Mouse (Mus musculus) myocyte (in vitro differentiated cells): ENCODE data around the gene Acsl3.

Source experiments
- E2F4 ChIP-seq: IDR thresholded peaks from one replicate; pipeline ENCODE4 v1.6.1; 2011; ENCODE audit warnings: mild to moderate bottlenecking, control low read depth, moderate library complexity; ENCODE audit not compliant: insufficient read depth
- MAX ChIP-seq: IDR thresholded peaks from one replicate; pipeline ENCODE4 v1.6.1; 2011; ENCODE audit warnings: low read depth, mild to moderate bottlenecking, control low read depth
- POLR2A ChIP-seq: IDR thresholded peaks from one replicate; pipeline ENCODE4 v1.6.1; 2011; ENCODE audit warnings: low read depth, mild to moderate bottlenecking, control low read depth, moderate library complexity; ENCODE audit not compliant: insufficient read length
- POLR2AphosphoS2 ChIP-seq: IDR thresholded peaks from one replicate; pipeline ENCODE4 v1.6.1; 2011; ENCODE audit warnings: low read depth, control low read depth; ENCODE audit not compliant: insufficient read length
- TCF12 ChIP-seq: IDR thresholded peaks from one replicate; pipeline ENCODE4 v1.6.1; 2011; ENCODE audit warnings: mild to moderate bottlenecking, control low read depth; ENCODE audit not compliant: poor library complexity, insufficient read depth, severe bottlenecking
- USF1 ChIP-seq: IDR thresholded peaks from one replicate; pipeline ENCODE4 v1.6.1; 2011; ENCODE audit warnings: low read depth, mild to moderate bottlenecking, control low read depth, moderate library complexity

- no peak for TF ChIP-seq POLR2A
- no peak for TF ChIP-seq USF1
- TF ChIP-seq TCF12 = no peak
- TF ChIP-seq POLR2AphosphoS2 = no peak
- no peak for TF ChIP-seq MAX
- TF ChIP-seq E2F4 = no peak
Measured at GRCm38 (mm10) chr1:78641791-78642190, 15.8 kb upstream of the Acsl3 start.
